Mouse (Mus musculus) embryonic facial prominence, embryonic 14.5 days (tissue): ENCODE results near the gene Ercc1. TPM values are rescaled to one million over a fixed set of nuclear protein-coding genes. Genes with fewer than 3 reads are reported as not detected.
A peak's percentile ranks its signal among the peaks of the same experiment; 100 is the strongest.

Source experiments
- ATAC-seq: fragments of 200-750 bp; cut with Nextera tagmentation; 2 replicates; pipeline ENCODE4 v1.8.0; 2017; ENCODE audit warnings: low read depth, moderate number of reproducible peaks, moderate TSS enrichment
- DNase-seq: peaks from one replicate; pipeline ENCODE4 v3.0.0-alpha.2; 2015; ENCODE audit warnings: low spot score
- H3K27ac ChIP-seq: fragments of 300-500 bp; sonication (generic); replicated peaks from 2 replicates; pipeline ENCODE4 v1.5.1; 2014; ENCODE audit warnings: low read depth, mild to moderate bottlenecking, low read length, moderate library complexity
- H3K27me3 ChIP-seq: fragments of 300-500 bp; sonication (generic); replicated peaks from 2 replicates; pipeline ENCODE4 v1.6.1; 2014; ENCODE audit warnings: low read length; ENCODE audit not compliant: control insufficient read depth, insufficient read depth
- H3K36me3 ChIP-seq: fragments of 300-500 bp; sonication (generic); 2 replicates; pipeline ENCODE4 v1.6.1; 2014; ENCODE audit warnings: low read length, mixed read lengths; ENCODE audit not compliant: control insufficient read depth, insufficient read depth
- H3K4me1 ChIP-seq: fragments of 300-500 bp; sonication (generic); 2 replicates; pipeline ENCODE4 v1.6.1; 2014; ENCODE audit warnings: antibody characterized with exemption, low read length; ENCODE audit not compliant: control insufficient read depth, insufficient read depth
- H3K4me2 ChIP-seq: fragments of 300-500 bp; sonication (generic); 2 replicates; pipeline ENCODE4 v1.6.1; 2014; ENCODE audit warnings: low read depth, mild to moderate bottlenecking, low read length, moderate library complexity, mixed read lengths
- H3K4me3 ChIP-seq: fragments of 300-500 bp; sonication (generic); 2 replicates; pipeline ENCODE4 v1.5.1; 2014; ENCODE audit warnings: low read depth, mild to moderate bottlenecking, low read length
- H3K9ac ChIP-seq: fragments of 300-500 bp; sonication (generic); 2 replicates; pipeline ENCODE4 v1.6.1; 2014; ENCODE audit warnings: low read depth, mild to moderate bottlenecking, low read length, moderate library complexity, mixed read lengths
- H3K9me3 ChIP-seq: fragments of 300-500 bp; sonication (generic); 2 replicates; pipeline ENCODE4 v1.6.1; 2016; ENCODE audit warnings: low read length; ENCODE audit not compliant: control insufficient read depth
- WGBS: fragments of 180-500 bp; shearing (Covaris S2); extraction: QIAGEN DNeasy Blood & Tissue Kit; methylation state at CpG from one replicate; pipeline ENCODE4 v1.1.7; 2014; 5-methylcytosine and 5-hydroxymethylcytosine counted together
- polyA plus RNA-seq: library from polyadenylated mRNA; unstranded; fragments of >200 nt; fragmentation: Nextera tagmentation; extraction: Ambion mirVana; gene quantifications from 2 replicates; pipeline ENCODE4 v1.2.1, GENCODE M21; 2014

Ercc1 gene
- polyA plus RNA-seq, 1 experiment from 2014 or later: 64.0 TPM

DNA sequence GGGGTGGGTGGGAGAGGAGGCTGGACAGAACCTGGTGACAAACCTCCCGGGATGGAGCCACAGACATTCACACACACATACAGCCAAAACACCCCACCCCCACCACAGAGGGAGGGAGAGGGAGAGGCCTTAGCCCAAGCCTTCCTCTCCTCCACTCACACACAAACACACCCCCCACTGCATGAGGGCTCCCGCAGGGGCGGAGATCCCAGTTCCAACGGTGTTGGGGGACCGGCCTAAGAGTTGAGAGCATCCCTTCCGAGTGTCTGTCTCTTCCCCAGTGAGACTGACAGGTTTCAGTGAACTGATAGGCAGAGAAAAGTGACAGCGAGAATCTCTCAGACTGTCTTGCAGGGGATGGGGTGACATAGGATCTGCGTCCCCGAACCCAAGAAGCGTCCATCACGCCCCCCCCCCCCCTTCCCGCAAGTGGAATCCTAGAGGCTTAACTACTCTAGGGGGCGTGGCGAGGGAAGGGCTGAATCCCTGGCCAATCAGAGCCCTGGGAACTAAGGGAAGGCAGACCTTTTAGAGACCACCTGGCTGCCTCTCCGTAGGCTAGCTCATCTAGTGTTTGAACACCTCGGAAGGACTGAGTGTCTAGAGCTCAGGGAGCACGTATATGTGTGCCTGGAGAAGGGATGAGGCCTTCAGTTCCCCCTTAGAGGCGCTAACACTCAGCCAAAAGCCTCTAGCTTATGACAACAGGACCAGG is 36.7 kb upstream of the Ercc1 start:
- H3K27ac ChIP-seq: peak overlapping the region; percentile 87
- peak; percentile 63 for ATAC-seq
- peak overlapping the region; percentile 100 for H3K4me2 ChIP-seq
- DNase-seq: peak; percentile 90
- no peaks in the 10 kb centered on the region for H3K36me3 ChIP-seq
- no peaks in the 10 kb centered on the region for H3K9me3 ChIP-seq
- H3K27me3 ChIP-seq: peaks cover 46% of the 10 kb centered on the region
- H3K9ac ChIP-seq: peak overlapping the region; percentile 54
- peaks cover 6% of the 10 kb centered on the region; the same call in 1 of the 2 replicates for H3K4me1 ChIP-seq
- WGBS: 4% methylated on average over 17 of the region's 18 CpGs
- H3K4me3 ChIP-seq: peak overlapping the region; percentile 45

DNA sequence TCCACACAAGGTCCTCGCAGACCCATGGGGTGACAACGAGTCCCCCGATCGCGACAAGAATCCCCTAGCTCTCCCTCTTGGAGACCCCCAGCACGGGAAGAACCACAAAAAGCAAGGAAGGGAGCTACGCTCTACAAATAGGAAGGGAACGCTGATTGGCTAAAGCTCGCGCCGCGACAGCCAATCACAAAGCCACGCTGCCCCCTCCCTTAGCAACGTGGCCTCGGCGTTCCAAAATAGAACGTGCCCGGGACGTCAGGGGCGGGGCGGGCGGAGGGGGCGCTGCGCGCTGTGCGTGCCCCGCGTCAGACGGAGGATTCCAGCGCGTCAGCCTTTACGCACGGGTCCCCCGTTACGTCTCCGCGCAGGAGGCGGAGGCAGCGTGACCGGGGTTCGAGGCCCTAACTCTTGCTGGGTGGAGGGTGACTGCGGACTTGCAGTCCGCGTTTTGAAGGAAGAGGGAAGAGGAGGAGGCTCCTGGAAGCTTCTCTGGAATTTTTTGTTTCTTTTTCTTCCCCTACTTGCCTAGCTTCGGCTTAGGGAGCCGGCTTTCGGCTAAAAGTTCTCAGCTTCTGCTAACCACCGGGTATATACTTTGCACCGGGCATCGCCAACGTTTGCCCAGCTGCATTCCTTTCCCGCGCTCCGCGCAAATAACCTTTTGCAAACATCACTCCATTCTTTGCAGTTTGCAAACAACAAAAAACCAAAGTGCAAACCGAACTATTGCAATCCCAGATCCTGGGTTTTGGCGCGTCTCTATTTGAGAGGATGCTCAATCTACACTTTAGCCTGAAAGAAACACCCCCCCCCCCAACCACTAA is 35.9 kb upstream of the Ercc1 start:
- WGBS: under 1% methylated on average over 48 of the region's 58 CpGs
- no peaks in the 10 kb centered on the region for H3K9me3 ChIP-seq
- peaks cover 39% of the 10 kb centered on the region for H3K27me3 ChIP-seq
- peaks cover 6% of the 10 kb centered on the region; the same call in 1 of the 2 replicates for H3K4me1 ChIP-seq
- peak overlapping the region; percentile 45 for H3K4me3 ChIP-seq
- H3K4me2 ChIP-seq: peak overlapping the region; percentile 100
- H3K9ac ChIP-seq: peak overlapping the region; percentile 62
- peak; percentile 97 for DNase-seq
- no peaks in the 10 kb centered on the region for H3K36me3 ChIP-seq
- peak; percentile 91 for ATAC-seq
- H3K27ac ChIP-seq: peak overlapping the region; percentile 87

DNA sequence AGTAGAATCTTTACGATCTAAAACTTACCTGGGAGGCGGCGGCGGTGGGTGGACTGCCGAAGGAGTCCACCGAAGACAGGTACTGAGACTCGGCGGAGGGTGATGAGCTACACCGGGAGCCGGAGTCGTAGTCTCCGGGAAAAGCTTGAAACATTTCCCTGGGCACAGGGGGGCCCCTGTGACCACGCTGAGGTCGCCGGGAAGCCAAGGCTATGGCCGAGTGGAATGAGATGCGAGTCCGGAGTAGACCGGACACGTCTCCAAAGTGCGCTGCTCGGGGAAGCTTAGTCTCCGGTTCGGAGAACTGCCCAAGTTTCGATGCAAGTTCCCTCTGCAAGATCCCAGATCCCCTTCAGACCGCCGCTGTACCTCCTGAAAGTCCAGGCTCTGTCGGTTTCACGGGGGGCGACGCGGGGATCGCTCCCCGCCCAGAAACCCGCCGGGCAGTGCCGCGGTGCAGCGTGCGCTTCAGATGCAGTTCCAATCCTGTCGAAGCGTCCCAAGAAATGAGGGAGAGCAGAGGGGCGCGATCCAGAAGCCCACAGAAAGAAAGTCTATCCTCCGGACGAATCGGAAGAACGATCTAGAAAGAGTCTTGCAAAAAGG is 35.2 kb upstream of the Ercc1 start:
- Histone ChIP-seq H3K9ac (peak overlapping the region; percentile 62), H3K4me3 (peak overlapping the region; percentile 45), H3K9me3 (no peaks in the 10 kb centered on the region), H3K4me1 (peaks cover 6% of the 10 kb centered on the region; the same call in 1 of the 2 replicates), H3K27me3 (peaks cover 32% of the 10 kb centered on the region), H3K4me2 (peak overlapping the region; percentile 100), H3K36me3 (no peaks in the 10 kb centered on the region), H3K27ac (no peak overlapping the region; the same call in 1 of the 2 replicates)
- 2% methylated on average over 43 of the region's 48 CpGs for WGBS
- no peak for DNase-seq
- no peak for ATAC-seq

DNA sequence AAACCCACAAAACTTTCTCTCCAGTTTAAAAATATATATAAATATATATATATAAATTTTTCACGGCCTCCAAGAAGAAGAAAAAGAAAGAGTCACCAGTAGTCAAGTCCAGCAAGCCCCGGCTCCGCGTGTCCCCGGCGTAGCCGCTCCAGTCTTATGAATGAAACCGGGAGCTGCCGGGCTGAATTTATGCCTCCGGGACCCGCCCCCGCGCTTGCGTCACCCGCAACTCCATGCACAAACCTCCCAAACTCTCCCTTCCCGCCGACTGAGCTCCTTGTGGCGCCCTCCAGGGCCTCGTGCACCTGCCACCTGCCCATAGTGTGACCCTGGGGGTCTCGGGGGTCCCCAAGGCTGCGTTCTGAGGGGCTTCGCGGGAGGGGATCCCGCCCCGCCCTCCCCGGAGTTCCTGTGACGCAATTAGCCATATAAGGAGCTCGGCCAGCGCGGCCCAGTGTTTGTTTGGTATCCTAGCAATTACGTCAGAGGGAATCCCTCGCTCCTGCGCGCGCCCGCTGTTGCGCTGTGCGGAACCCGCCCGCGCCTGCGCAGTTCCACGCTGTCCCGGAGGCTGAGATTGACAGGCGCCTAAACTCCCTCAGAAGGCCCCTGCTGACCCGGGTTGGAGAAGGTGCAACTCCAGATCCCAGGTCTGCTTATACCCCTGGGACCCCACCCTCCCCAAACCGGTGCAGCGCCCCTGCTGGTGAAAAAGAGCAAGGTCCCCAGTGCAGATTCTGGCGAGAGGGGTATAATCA is 34.5 kb upstream of the Ercc1 start, which contains the start of gene Fosb:
Fosb (minus strand) TSS at position 168 of the 758 bp plus-strand sequence.
- Histone ChIP-seq H3K9ac (peak within 1 kb of the TSS; percentile 62), H3K4me2 (peak within 1 kb of the TSS; percentile 100), H3K36me3 (no peaks in the 10 kb centered on the region), H3K4me1 (peaks cover 6% of the 10 kb centered on the region; the same call in 1 of the 2 replicates), H3K27ac (peak within 1 kb of the TSS; percentile 58; the same call in 1 of the 2 replicates), H3K9me3 (no peaks in the 10 kb centered on the region), H3K4me3 (peak within 1 kb of the TSS; percentile 45), H3K27me3 (peaks cover 25% of the 10 kb centered on the region)
- WGBS: under 1% methylated on average over 36 of the region's 49 CpGs
- DNase-seq (peak; percentile 98), ATAC-seq (peak; percentile 88)

DNA sequence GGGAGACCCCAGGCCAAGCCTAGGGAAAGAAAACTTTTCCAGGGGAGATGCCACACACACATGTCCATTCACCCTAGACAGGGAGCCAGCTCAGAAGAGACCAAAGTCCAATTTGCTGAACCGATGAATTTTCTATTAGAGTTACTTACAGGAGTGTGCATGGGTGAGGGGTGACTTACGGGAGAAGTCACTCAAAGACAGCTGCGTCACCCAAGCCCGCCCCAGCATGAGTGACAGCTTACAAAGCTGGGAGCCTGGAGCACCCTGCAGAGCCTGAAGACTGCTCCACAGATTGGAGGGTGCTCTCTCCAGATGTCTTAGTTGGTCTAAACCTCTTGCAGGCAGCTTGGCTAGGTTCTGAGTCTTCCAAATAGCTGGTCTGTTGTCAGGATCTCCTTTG is 32.6 kb upstream of the Ercc1 start:
- WGBS: 37% methylated on average over 4 of the region's 4 CpGs
- H3K4me2 ChIP-seq: no peak overlapping the region
- H3K27ac ChIP-seq: no peak overlapping the region
- peaks cover 11% of the 10 kb centered on the region for H3K27me3 ChIP-seq
- H3K36me3 ChIP-seq: no peaks in the 10 kb centered on the region
- H3K9me3 ChIP-seq: no peaks in the 10 kb centered on the region
- no peak for ATAC-seq
- H3K4me1 ChIP-seq: 0 out of 2 replicates have a peak, but pooled peaks cover 6% of the 10 kb centered on the region
- no peak overlapping the region for H3K9ac ChIP-seq
- DNase-seq: no peak
- H3K4me3 ChIP-seq: no peak overlapping the region

DNA sequence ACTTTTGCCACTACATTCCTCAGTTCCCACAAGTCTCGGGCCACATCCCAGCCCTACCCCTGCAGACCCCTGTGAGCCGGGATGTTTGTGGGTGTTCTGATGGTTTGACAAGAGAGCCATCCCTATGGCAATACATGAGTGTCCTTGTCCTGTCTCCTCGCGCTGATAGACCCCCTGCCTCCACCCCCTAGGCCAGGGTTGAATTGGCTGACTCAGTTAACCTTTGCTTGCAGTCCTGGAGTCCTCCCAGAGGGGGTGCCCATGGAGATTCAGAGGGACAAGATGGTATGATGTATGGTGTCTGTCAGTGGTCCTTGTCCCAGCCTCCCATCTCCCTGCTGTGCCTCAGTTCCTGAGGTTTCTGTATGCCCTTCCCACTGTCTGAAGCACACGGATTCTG is 30.5 kb upstream of the Ercc1 start:
- peaks cover 5% of the 10 kb centered on the region for H3K27me3 ChIP-seq
- ATAC-seq (no peak), DNase-seq (no peak)
- H3K27ac ChIP-seq: no peak overlapping the region
- 45% methylated on average over 5 of the region's 5 CpGs for whole genome bisulfite sequencing
- no peaks in the 10 kb centered on the region for H3K4me1 ChIP-seq
- H3K4me3 ChIP-seq: no peak overlapping the region
- H3K9ac ChIP-seq: no peak overlapping the region
- no peaks in the 10 kb centered on the region for H3K9me3 ChIP-seq
- H3K4me2 ChIP-seq: no peak overlapping the region
- H3K36me3 ChIP-seq: no peaks in the 10 kb centered on the region

DNA sequence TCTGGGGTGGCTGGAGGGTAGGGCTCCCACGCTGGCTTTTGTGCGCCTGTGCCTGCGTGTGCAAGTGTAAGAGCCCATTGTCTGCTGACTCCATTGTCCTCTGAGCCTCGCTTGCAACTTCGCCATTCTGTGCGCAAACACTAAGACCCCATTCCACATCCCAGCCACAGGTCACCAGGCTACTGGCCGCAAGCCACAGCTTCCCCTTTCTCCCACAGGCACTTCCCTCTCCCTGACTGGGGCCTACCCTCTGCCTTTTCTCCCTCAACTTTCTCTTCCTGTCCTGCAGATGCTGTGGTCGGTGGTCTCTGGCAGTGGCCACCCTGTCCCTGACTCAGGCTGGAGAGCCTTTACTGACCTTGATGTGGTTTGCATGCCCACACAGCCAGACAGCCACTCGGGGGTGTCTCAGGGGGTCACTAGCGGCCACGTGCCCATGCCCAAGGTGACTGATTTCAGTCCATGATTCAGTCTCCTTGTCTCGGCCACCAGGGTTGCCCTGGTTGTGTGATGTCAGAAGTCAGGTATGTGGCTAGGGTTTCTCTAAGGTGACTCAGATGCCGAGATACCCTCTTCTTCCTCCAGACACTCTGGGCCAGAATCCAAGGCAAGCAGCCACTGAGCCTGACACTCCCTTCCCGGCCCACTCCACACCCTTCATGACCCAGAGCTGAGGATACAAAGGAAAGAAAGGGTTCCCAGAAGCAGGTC is 28.0 kb upstream of the Ercc1 start:
- H3K9ac ChIP-seq: no peak overlapping the region
- no peaks in the 10 kb centered on the region for H3K36me3 ChIP-seq
- no peak overlapping the region for H3K4me2 ChIP-seq
- H3K4me1 ChIP-seq: peaks cover 9% of the 10 kb centered on the region; the same call in 1 of the 2 replicates
- H3K4me3 ChIP-seq: no peak overlapping the region
- 57% methylated on average over 13 of the region's 14 CpGs for WGBS
- H3K9me3 ChIP-seq: no peaks in the 10 kb centered on the region
- no peak overlapping the region for H3K27ac ChIP-seq
- ATAC-seq: no peak
- peaks cover 5% of the 10 kb centered on the region for H3K27me3 ChIP-seq
- no peak for DNase-seq
